Mouse (Mus musculus) intestine, embryonic 14.5 days (tissue): ENCODE measurements around the gene Vti1a. TPM values are rescaled to one million over a fixed set of nuclear protein-coding genes. Genes with fewer than 3 reads are reported as not detected.

Source experiments
- ATAC-seq: fragments of 200-750 bp; cut with Nextera tagmentation; replicated peaks from 2 replicates; pipeline ENCODE4 v1.8.0; 2017; ENCODE audit warnings: low read depth, moderate number of reproducible peaks, moderate TSS enrichment, moderate library complexity; ENCODE audit not compliant: low FRiP score, low TSS enrichment
- DNase-seq: peaks from one replicate; pipeline ENCODE4 v3.0.0-alpha.2; 2018; ENCODE audit warnings: low spot score
- H3K27ac ChIP-seq: fragments of 300-500 bp; sonication (generic); 2 replicates; pipeline ENCODE4 v1.5.1; 2014; ENCODE audit warnings: low read depth, mild to moderate bottlenecking, control low read depth
- H3K27me3 ChIP-seq: fragments of 300-500 bp; sonication (generic); replicated peaks from 2 replicates; pipeline ENCODE4 v1.6.1; 2014; ENCODE audit warnings: low read length, control low read depth; ENCODE audit not compliant: control insufficient read depth, insufficient read depth
- H3K36me3 ChIP-seq: fragments of 300-500 bp; sonication (generic); 2 replicates; pipeline ENCODE4 v1.6.1; 2014; ENCODE audit warnings: low read length, control low read depth; ENCODE audit not compliant: control insufficient read depth, insufficient read depth
- H3K4me1 ChIP-seq: fragments of 300-500 bp; sonication (generic); replicated peaks from 2 replicates; pipeline ENCODE4 v1.6.1; 2014; ENCODE audit warnings: low read length, control low read depth, mixed read lengths; ENCODE audit not compliant: control insufficient read depth, insufficient read depth
- H3K4me2 ChIP-seq: fragments of 300-500 bp; sonication (generic); 2 replicates; pipeline ENCODE4 v1.6.1; 2014; ENCODE audit warnings: low read length
- H3K4me3 ChIP-seq: fragments of 300-500 bp; sonication (generic); 2 replicates; pipeline ENCODE4 v1.5.1; 2014; ENCODE audit warnings: low read depth, low read length, control low read depth, mixed read lengths
- H3K9ac ChIP-seq: fragments of 300-500 bp; sonication (generic); 2 replicates; pipeline ENCODE4 v1.6.1; 2014; ENCODE audit warnings: mild to moderate bottlenecking, low read length
- H3K9me3 ChIP-seq: fragments of 300-500 bp; sonication (generic); 2 replicates; pipeline ENCODE4 v1.6.1; 2016; ENCODE audit warnings: low read length, control low read depth; ENCODE audit not compliant: control insufficient read depth
- WGBS: fragments of 180-500 bp; shearing (Covaris S2); extraction: QIAGEN DNeasy Blood & Tissue Kit; methylation state at CpG from one replicate; pipeline ENCODE4 v1.1.7; 2014; 5-methylcytosine and 5-hydroxymethylcytosine counted together
- polyA plus RNA-seq: library from polyadenylated mRNA; unstranded; fragments of >200 nt; fragmentation: Nextera tagmentation; extraction: Ambion mirVana; gene quantifications from 2 replicates; pipeline ENCODE4 v1.2.1, GENCODE M21; 2014

Vti1a gene
- polyA plus RNA-seq, 1 experiment from 2014 or later: 23.5 TPM

- DNase-seq (no peak), ATAC-seq (no peak)
- Histone ChIP-seq H3K4me1 (no peaks in the 10 kb centered on the region), H3K27ac (no peak overlapping the region), H3K4me2 (no peak overlapping the region), H3K27me3 (no peaks in the 10 kb centered on the region), H3K36me3 (0 out of 2 replicates have a peak, but pooled peaks cover 3% of the 10 kb centered on the region), H3K9ac (no peak overlapping the region), H3K4me3 (no peak overlapping the region), H3K9me3 (no peaks in the 10 kb centered on the region)
- 91% methylated on average over 6 of the region's 6 CpGs for WGBS
Measured at GRCm38 (mm10) chr19:55340521-55340920, 24.4 kb downstream of the Vti1a start.

DNA sequence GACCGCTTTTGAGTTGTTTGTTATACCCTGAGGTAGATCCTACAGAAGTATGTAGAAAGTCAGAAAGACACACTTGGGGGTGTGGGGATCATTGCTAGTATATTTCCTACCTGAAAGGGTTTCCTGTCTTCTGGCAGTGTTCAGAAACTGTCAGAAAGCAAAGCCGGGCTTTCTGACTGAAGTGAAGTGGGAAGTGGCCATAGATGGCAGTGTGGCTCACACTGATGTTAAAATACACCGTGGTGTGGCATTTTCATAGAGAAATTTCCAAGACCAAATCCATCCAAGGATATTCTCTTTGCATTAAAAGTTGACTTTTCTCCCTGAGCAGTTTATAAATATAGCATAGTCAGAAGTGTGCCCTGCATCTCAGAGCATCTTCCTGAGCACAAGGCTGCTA is 25.3 kb downstream of the Vti1a start:
- WGBS: 75% methylated on average over 3 of the region's 3 CpGs
- Histone ChIP-seq H3K27me3 (no peaks in the 10 kb centered on the region), H3K4me1 (no peaks in the 10 kb centered on the region), H3K9me3 (no peaks in the 10 kb centered on the region), H3K27ac (no peak overlapping the region), H3K36me3 (0 out of 2 replicates have a peak, but pooled peaks cover 3% of the 10 kb centered on the region), H3K4me3 (no peak overlapping the region), H3K4me2 (no peak overlapping the region), H3K9ac (no peak overlapping the region)
- DNase-seq (no peak), ATAC-seq (no peak)

GRCm38 (mm10) chr19:55342423-55342822 is 26.3 kb downstream of the Vti1a start:
- Histone ChIP-seq H3K27me3 (no peaks in the 10 kb centered on the region), H3K4me3 (no peak overlapping the region), H3K9me3 (no peaks in the 10 kb centered on the region), H3K4me2 (no peak overlapping the region), H3K4me1 (no peaks in the 10 kb centered on the region), H3K27ac (no peak overlapping the region), H3K36me3 (0 out of 2 replicates have a peak, but pooled peaks cover 3% of the 10 kb centered on the region), H3K9ac (no peak overlapping the region)
- no peak for DNase-seq
- ATAC-seq: no peak
- WGBS: 87% methylated on average over 7 of the region's 7 CpGs

DNA sequence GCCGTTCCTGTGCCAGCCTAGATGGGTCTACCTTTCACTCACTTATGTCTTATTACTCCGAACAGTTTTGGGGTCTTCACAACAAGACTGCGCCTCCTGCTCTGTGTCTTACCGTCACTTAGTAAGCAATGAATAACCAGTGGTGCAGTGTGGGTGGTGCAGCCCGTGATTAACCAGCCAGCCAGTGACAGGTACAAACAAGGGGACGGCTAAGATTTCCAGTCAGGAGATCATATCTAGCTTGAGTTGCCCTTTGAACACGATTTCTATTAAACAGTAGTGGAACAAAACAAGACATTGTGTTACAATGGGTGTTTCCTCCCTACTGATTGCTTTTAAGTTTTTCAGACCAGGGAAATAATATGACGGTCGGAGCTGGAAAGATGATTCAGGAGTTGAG is 27.2 kb downstream of the Vti1a start:
- H3K27ac ChIP-seq: no peak overlapping the region
- ATAC-seq (no peak), DNase-seq (no peak)
- 0 out of 2 replicates have a peak, but pooled peaks cover 3% of the 10 kb centered on the region for H3K36me3 ChIP-seq
- no peak overlapping the region for H3K9ac ChIP-seq
- H3K4me1 ChIP-seq: no peaks in the 10 kb centered on the region
- no peak overlapping the region for H3K4me3 ChIP-seq
- no peaks in the 10 kb centered on the region for H3K9me3 ChIP-seq
- 83% methylated on average over 9 of the region's 9 CpGs for WGBS
- no peaks in the 10 kb centered on the region for H3K27me3 ChIP-seq
- no peak overlapping the region for H3K4me2 ChIP-seq

- Histone ChIP-seq H3K4me1 (no peaks in the 10 kb centered on the region), H3K4me2 (no peak overlapping the region), H3K4me3 (no peak overlapping the region), H3K27ac (no peak overlapping the region), H3K27me3 (no peaks in the 10 kb centered on the region), H3K9me3 (no peaks in the 10 kb centered on the region), H3K9ac (no peak overlapping the region), H3K36me3 (no peaks in the 10 kb centered on the region)
- ATAC-seq (no peak), DNase-seq (no peak)
- 90% methylated on average over 3 of the region's 3 CpGs for WGBS
Measured at GRCm38 (mm10) chr19:55348187-55348586, 32.1 kb downstream of the Vti1a start.

DNA sequence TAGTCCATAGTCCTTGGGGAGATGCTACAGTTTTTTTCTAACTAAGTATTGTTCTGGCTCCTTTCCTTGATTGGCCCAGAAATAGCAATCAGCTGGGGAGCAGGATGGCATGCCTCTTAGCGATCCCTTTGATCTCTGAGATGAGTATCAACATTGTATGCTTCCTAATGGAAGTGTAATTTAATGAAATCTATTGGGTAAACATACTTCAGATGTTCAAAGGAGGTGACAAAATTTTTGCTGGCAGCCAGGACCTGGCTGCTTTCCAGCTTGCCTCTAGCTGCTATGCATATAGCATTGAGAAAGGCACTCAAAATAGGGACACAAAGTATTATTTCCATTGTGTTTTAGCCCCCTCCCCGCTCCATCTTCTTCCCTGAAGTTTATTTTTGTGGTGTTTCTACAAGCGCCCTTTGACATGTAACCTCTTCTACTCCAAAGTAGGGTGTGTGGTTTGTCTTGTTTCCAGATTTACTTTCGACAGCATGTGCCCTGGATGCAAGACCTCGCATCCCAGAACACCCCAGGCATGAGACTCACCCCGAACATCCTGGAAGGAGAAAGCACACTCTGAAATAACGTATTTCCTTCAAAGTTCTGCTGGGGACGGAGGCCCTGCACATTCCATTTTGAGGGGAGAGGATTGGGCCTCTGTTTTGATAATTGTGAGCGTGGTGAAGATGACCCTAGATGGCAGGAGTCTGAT is 34.7 kb downstream of the Vti1a start:
- DNase-seq (no peak), ATAC-seq (no peak)
- H3K4me3 ChIP-seq: no peak overlapping the region
- H3K9ac ChIP-seq: no peak overlapping the region
- no peak overlapping the region for H3K4me2 ChIP-seq
- 67% methylated on average over 9 of the region's 9 CpGs for WGBS
- H3K9me3 ChIP-seq: no peaks in the 10 kb centered on the region
- no peaks in the 10 kb centered on the region for H3K4me1 ChIP-seq
- no peak overlapping the region for H3K27ac ChIP-seq
- H3K27me3 ChIP-seq: no peaks in the 10 kb centered on the region
- no peaks in the 10 kb centered on the region for H3K36me3 ChIP-seq

- 98% methylated on average over 9 of the region's 9 CpGs for WGBS
- no peaks in the 10 kb centered on the region for H3K4me1 ChIP-seq
- DNase-seq (no peak), ATAC-seq (no peak)
- no peak overlapping the region for H3K27ac ChIP-seq
- no peak overlapping the region for H3K9ac ChIP-seq
- no peaks in the 10 kb centered on the region for H3K27me3 ChIP-seq
- H3K4me3 ChIP-seq: no peak overlapping the region
- no peaks in the 10 kb centered on the region for H3K9me3 ChIP-seq
- H3K36me3 ChIP-seq: no peaks in the 10 kb centered on the region
- H3K4me2 ChIP-seq: no peak overlapping the region
Measured at GRCm38 (mm10) chr19:55362606-55363005, 46.5 kb downstream of the Vti1a start.

GRCm38 (mm10) chr19:55369691-55370090 is 53.6 kb downstream of the Vti1a start:
- Histone ChIP-seq H3K4me3 (no peak overlapping the region), H3K9me3 (no peaks in the 10 kb centered on the region), H3K9ac (no peak overlapping the region), H3K4me2 (no peak overlapping the region), H3K4me1 (no peaks in the 10 kb centered on the region; the same call in 1 of the 2 replicates), H3K27me3 (no peaks in the 10 kb centered on the region), H3K36me3 (no peaks in the 10 kb centered on the region), H3K27ac (no peak overlapping the region)
- 58% methylated on average over 3 of the region's 3 CpGs for WGBS
- DNase-seq: no peak
- ATAC-seq: no peak

- Histone ChIP-seq H3K27me3 (no peaks in the 10 kb centered on the region), H3K27ac (no peak overlapping the region), H3K4me2 (no peak overlapping the region), H3K9ac (no peak overlapping the region), H3K4me3 (no peak overlapping the region), H3K4me1 (no peaks in the 10 kb centered on the region; the same call in 1 of the 2 replicates), H3K9me3 (no peaks in the 10 kb centered on the region), H3K36me3 (no peaks in the 10 kb centered on the region)
- no peak for DNase-seq
- WGBS: 80% methylated on average over 6 of the region's 6 CpGs
- no peak for ATAC-seq
Measured at GRCm38 (mm10) chr19:55376331-55376730, 60.2 kb downstream of the Vti1a start.
